Mouse (Mus musculus) neural tube, embryonic 15.5 days (tissue): ENCODE measurements around the gene Cpm. TPM values are rescaled to one million over a fixed set of nuclear protein-coding genes. Genes with fewer than 3 reads are reported as not detected.

Experiments
- ATAC-seq: fragments of 200-750 bp; cut with Nextera tagmentation; 2 replicates; pipeline ENCODE4 v1.8.0; 2017; ENCODE audit warnings: mild to moderate bottlenecking, moderate TSS enrichment, moderate library complexity; ENCODE audit not compliant: low FRiP score
- H3K27ac ChIP-seq: fragments of 300-500 bp; sonication (generic); replicated peaks from 2 replicates; pipeline ENCODE4 v1.5.1; 2015; ENCODE audit warnings: mild to moderate bottlenecking, inconsistent platforms
- H3K27me3 ChIP-seq: fragments of 300-500 bp; sonication (generic); replicated peaks from 2 replicates; pipeline ENCODE4 v1.6.1; 2015; ENCODE audit warnings: inconsistent platforms
- H3K36me3 ChIP-seq: fragments of 300-500 bp; sonication (generic); 2 replicates; pipeline ENCODE4 v1.6.1; 2015; ENCODE audit warnings: inconsistent platforms
- H3K4me1 ChIP-seq: fragments of 300-500 bp; sonication (generic); 2 replicates; pipeline ENCODE4 v1.6.1; 2015; ENCODE audit warnings: inconsistent platforms
- H3K4me2 ChIP-seq: fragments of 300-500 bp; sonication (generic); 2 replicates; pipeline ENCODE4 v1.6.1; 2015; ENCODE audit warnings: inconsistent platforms, mild to moderate bottlenecking, moderate library complexity
- H3K4me3 ChIP-seq: fragments of 300-500 bp; sonication (generic); replicated peaks from 2 replicates; pipeline ENCODE4 v1.5.1; 2015; ENCODE audit warnings: mild to moderate bottlenecking, inconsistent platforms
- H3K9ac ChIP-seq: fragments of 300-500 bp; sonication (generic); replicated peaks from 2 replicates; pipeline ENCODE4 v1.6.1; 2015; ENCODE audit warnings: mild to moderate bottlenecking, inconsistent platforms
- H3K9me3 ChIP-seq: fragments of 300-500 bp; sonication (generic); replicated peaks from 2 replicates; pipeline ENCODE4 v1.6.1; 2016; ENCODE audit warnings: inconsistent platforms
- WGBS: fragments of 180-500 bp; shearing (Covaris S2); methylation state at CpG from one replicate; pipeline ENCODE4 v1.1.7; 2015; ENCODE audit warnings: mixed read lengths; 5-methylcytosine and 5-hydroxymethylcytosine counted together
- polyA plus RNA-seq: library from polyadenylated mRNA; unstranded; fragments of >200 nt; fragmentation: Nextera tagmentation; extraction: Ambion mirVana; gene quantifications from 2 replicates; pipeline ENCODE4 v1.2.1, GENCODE M21; 2015

Cpm gene
- polyA plus RNA-seq, 1 experiment from 2014 or later, result 4.1 TPM

GRCm38 (mm10) chr10:117626840-117627615 is 2.3 kb upstream of the Cpm start:
- no peak overlapping the region for H3K4me3 ChIP-seq
- H3K4me2 ChIP-seq, result no peak overlapping the region
- peaks cover 15% of the 10 kb centered on the region for H3K4me1 ChIP-seq
- no peaks in the 10 kb centered on the region for H3K36me3 ChIP-seq
- 66% methylated on average over 7 of the region's 7 CpGs for WGBS
- H3K27ac ChIP-seq, result no peak overlapping the region
- peaks cover 46% of the 10 kb centered on the region for H3K27me3 ChIP-seq
- ATAC-seq, result no peak
- no peak overlapping the region for H3K9ac ChIP-seq
- H3K9me3 ChIP-seq, result no peaks in the 10 kb centered on the region

GRCm38 (mm10) chr10:117627616-117627930 is 1.7 kb upstream of the Cpm start:
- H3K36me3 ChIP-seq, result no peaks in the 10 kb centered on the region
- H3K4me2 ChIP-seq, result no peak overlapping the region
- 59% methylated on average over 7 of the region's 7 CpGs for WGBS
- peaks cover 15% of the 10 kb centered on the region for H3K4me1 ChIP-seq
- no peak overlapping the region for H3K9ac ChIP-seq
- H3K4me3 ChIP-seq, result no peak overlapping the region
- no peaks in the 10 kb centered on the region for H3K9me3 ChIP-seq
- peaks cover 46% of the 10 kb centered on the region for H3K27me3 ChIP-seq
- no peak overlapping the region for H3K27ac ChIP-seq
- no peak for ATAC-seq

- Histone ChIP-seq H3K4me3 (no peak overlapping the region), H3K9ac (no peak overlapping the region), H3K4me2 (no peak overlapping the region), H3K36me3 (no peaks in the 10 kb centered on the region), H3K27ac (no peak overlapping the region), H3K27me3 (peaks cover 46% of the 10 kb centered on the region), H3K9me3 (no peaks in the 10 kb centered on the region), H3K4me1 (peaks cover 15% of the 10 kb centered on the region)
- 41% methylated on average over 6 of the region's 6 CpGs for WGBS
- ATAC-seq, result no peak
These were observed 1.4 kb upstream of the Cpm start for GRCm38 (mm10) chr10:117627949-117628348.

GRCm38 (mm10) chr10:117628363-117629168 is 734 bp upstream of the Cpm start:
- H3K27ac ChIP-seq, result no peak overlapping the region
- peak overlapping the region; percentile 54 for H3K4me3 ChIP-seq
- no peaks in the 10 kb centered on the region for H3K9me3 ChIP-seq
- ATAC-seq, result no peak; the same call in 1 of the 2 replicates
- peak overlapping the region; percentile 29; the same call in 1 of the 2 replicates for H3K9ac ChIP-seq
- H3K27me3 ChIP-seq, result peaks cover 46% of the 10 kb centered on the region
- no peaks in the 10 kb centered on the region for H3K36me3 ChIP-seq
- H3K4me1 ChIP-seq, result peaks cover 15% of the 10 kb centered on the region
- peak overlapping the region; percentile 96 for H3K4me2 ChIP-seq
- 2% methylated on average over 25 of the region's 25 CpGs for WGBS

GRCm38 (mm10) chr10:117630176-117630575 is 876 bp downstream of the Cpm start:
- peaks cover 46% of the 10 kb centered on the region for H3K27me3 ChIP-seq

GRCm38 (mm10) chr10:117630810-117631209 is 1.5 kb downstream of the Cpm start:
- H3K27ac ChIP-seq, result no peak overlapping the region
- 59% methylated on average over 2 of the region's 2 CpGs for WGBS
- no peaks in the 10 kb centered on the region for H3K36me3 ChIP-seq
- peaks cover 15% of the 10 kb centered on the region for H3K4me1 ChIP-seq
- H3K4me3 ChIP-seq, result no peak overlapping the region
- no peak for ATAC-seq
- peaks cover 46% of the 10 kb centered on the region for H3K27me3 ChIP-seq
- no peak overlapping the region for H3K4me2 ChIP-seq
- H3K9me3 ChIP-seq, result no peaks in the 10 kb centered on the region
- H3K9ac ChIP-seq, result no peak overlapping the region

More at GRCm38 (mm10) chr10:117630176-117630575, 876 bp downstream of the Cpm start:
- H3K4me2 ChIP-seq, result peak overlapping the region; percentile 96
- WGBS, result 17% methylated on average over 8 of the region's 8 CpGs
- ATAC-seq, result no peak
- H3K4me1 ChIP-seq, result peaks cover 15% of the 10 kb centered on the region
- peak overlapping the region; percentile 54 for H3K4me3 ChIP-seq
- no peaks in the 10 kb centered on the region for H3K36me3 ChIP-seq
- no peak overlapping the region for H3K27ac ChIP-seq
- no peak overlapping the region for H3K9ac ChIP-seq
- no peaks in the 10 kb centered on the region for H3K9me3 ChIP-seq

GRCm38 (mm10) chr10:117631562-117632259 is 2.4 kb downstream of the Cpm start:
- no peak overlapping the region for H3K27ac ChIP-seq
- no peaks in the 10 kb centered on the region for H3K9me3 ChIP-seq
- H3K9ac ChIP-seq, result no peak overlapping the region
- peaks cover 15% of the 10 kb centered on the region for H3K4me1 ChIP-seq
- no peak overlapping the region for H3K4me3 ChIP-seq
- H3K36me3 ChIP-seq, result no peaks in the 10 kb centered on the region
- no peak for ATAC-seq
- H3K4me2 ChIP-seq, result no peak overlapping the region
- peaks cover 46% of the 10 kb centered on the region for H3K27me3 ChIP-seq
- 90% methylated on average over 16 of the region's 16 CpGs for WGBS

- Histone ChIP-seq H3K27ac (no peak overlapping the region), H3K4me2 (no peak overlapping the region), H3K9ac (no peak overlapping the region), H3K9me3 (no peaks in the 10 kb centered on the region), H3K4me1 (peaks cover 15% of the 10 kb centered on the region), H3K27me3 (peaks cover 41% of the 10 kb centered on the region), H3K36me3 (no peaks in the 10 kb centered on the region), H3K4me3 (no peak overlapping the region)
- WGBS, result 94% methylated on average over 4 of the region's 4 CpGs
- ATAC-seq, result no peak
These were observed 3.1 kb downstream of the Cpm start for GRCm38 (mm10) chr10:117632394-117632793.

GRCm38 (mm10) chr10:117633564-117634208 is 4.4 kb downstream of the Cpm start:
- Histone ChIP-seq H3K4me1 (peaks cover 14% of the 10 kb centered on the region), H3K27me3 (peaks cover 32% of the 10 kb centered on the region), H3K9ac (no peak overlapping the region), H3K4me2 (no peak overlapping the region), H3K4me3 (no peak overlapping the region), H3K9me3 (no peaks in the 10 kb centered on the region), H3K36me3 (no peaks in the 10 kb centered on the region), H3K27ac (no peak overlapping the region)
- no peak for ATAC-seq
- 94% methylated on average over 5 of the region's 5 CpGs for WGBS

- no peak overlapping the region for H3K27ac ChIP-seq
- no peak overlapping the region for H3K9ac ChIP-seq
- 89% methylated on average over 10 of the region's 10 CpGs for WGBS
- no peak overlapping the region for H3K4me2 ChIP-seq
- H3K27me3 ChIP-seq, result peaks cover 24% of the 10 kb centered on the region
- peaks cover 6% of the 10 kb centered on the region for H3K4me1 ChIP-seq
- no peak for ATAC-seq
- H3K36me3 ChIP-seq, result no peaks in the 10 kb centered on the region
- no peak overlapping the region for H3K4me3 ChIP-seq
- no peaks in the 10 kb centered on the region for H3K9me3 ChIP-seq
These were observed 5.2 kb downstream of the Cpm start for GRCm38 (mm10) chr10:117634323-117635030.
